Mouse (Mus musculus): ENCODE measurements at regions not wholly inside any gene's neighbourhood (a gene's known extent, or its start where the extent isn't known, plus 50 kb on each side); places are given as distances from the start of the nearest gene placed in this dataset.

DNA sequence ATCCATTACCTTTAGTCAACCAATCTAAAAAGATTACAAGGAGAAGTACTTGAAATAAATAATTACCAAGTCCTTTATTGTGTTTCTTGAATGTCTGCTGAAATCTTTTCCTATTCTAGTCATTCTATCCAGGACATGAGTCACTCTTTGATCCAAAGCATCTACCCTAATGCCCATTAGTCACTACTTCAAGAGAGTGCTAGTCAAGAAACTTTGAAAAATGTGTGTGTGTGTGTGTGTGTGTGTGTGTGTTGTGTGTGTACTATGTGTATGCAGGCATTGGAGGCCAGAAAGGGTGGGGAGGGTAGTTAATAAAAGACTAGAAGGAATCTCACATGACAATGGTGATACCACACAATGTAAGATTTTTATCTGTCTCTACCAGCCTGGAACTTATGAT, 390.7 kb downstream of the Tox3 start:
- TF ChIP-seq CTCF (IDR thresholded peaks at IDR 0.05; ENCODE audit: low read depth): no peak
- TF ChIP-seq EP300 (IDR thresholded peaks at IDR 0.05; ENCODE audit: low read depth): no peak
